Mouse (Mus musculus) fibroblast of lung, adult 2 months (primary cell): ENCODE data around the gene Igf1.

ENCODE experiments used
- DNase-seq: peaks from one replicate; pipeline ENCODE4 v3.0.0-alpha.2; 2011; ENCODE audit warnings: low read depth

Igf1 gene

GRCm38 (mm10) chr10:87897331-87897730 is 39.3 kb downstream of the Igf1 start:
- DNase-seq = no peak

- DNase-seq = no peak
Observed at GRCm38 (mm10) chr10:87898826-87899225, 40.8 kb downstream of the Igf1 start.

GRCm38 (mm10) chr10:87901916-87902315 is 43.9 kb downstream of the Igf1 start:
- DNase-seq = no peak

- DNase-seq = no peak
Observed at GRCm38 (mm10) chr10:87904324-87904723, 46.3 kb downstream of the Igf1 start.

GRCm38 (mm10) chr10:87905087-87905486 is 47.0 kb downstream of the Igf1 start:
- peak; percentile 57 for DNase-seq

- no peak for DNase-seq
Observed at GRCm38 (mm10) chr10:87906121-87906520, 48.1 kb downstream of the Igf1 start.

GRCm38 (mm10) chr10:87906757-87907307 is 48.8 kb downstream of the Igf1 start:
- no peak for DNase-seq

GRCm38 (mm10) chr10:87913852-87914251 is 55.8 kb downstream of the Igf1 start:
- DNase-seq = no peak

GRCm38 (mm10) chr10:87914932-87915331 is 56.9 kb downstream of the Igf1 start:
- DNase-seq = no peak

- no peak for DNase-seq
Observed at GRCm38 (mm10) chr10:87915782-87916181, 57.7 kb downstream of the Igf1 start.

GRCm38 (mm10) chr10:87922263-87922662 is 64.2 kb downstream of the Igf1 start:
- peak; percentile 62 for DNase-seq

GRCm38 (mm10) chr10:87926564-87926963 is 68.5 kb downstream of the Igf1 start:
- DNase-seq = no peak

- DNase-seq = peak; percentile 81
Observed at GRCm38 (mm10) chr10:87927131-87927609, 69.1 kb downstream of the Igf1 start.

GRCm38 (mm10) chr10:87948192-87948591 is 90.1 kb downstream of the Igf1 start:
- DNase-seq = no peak

GRCm38 (mm10) chr10:87971536-87971935 is 113.5 kb downstream of the Igf1 start:
- DNase-seq = no peak

- DNase-seq = peak; percentile 36
Observed at GRCm38 (mm10) chr10:87973911-87974631, 116.0 kb downstream of the Igf1 start.

- DNase-seq = no peak
Observed at GRCm38 (mm10) chr10:87985375-87985774, 127.3 kb downstream of the Igf1 start.

GRCm38 (mm10) chr10:87986201-87986600 is 128.1 kb downstream of the Igf1 start:
- no peak for DNase-seq
